Mouse (Mus musculus) kidney, adult 9 months (tissue): ENCODE measurements around the gene Zfp46.

Experiments
- DNase-seq: peaks from one replicate; pipeline ENCODE4 v3.0.0; 2022

Gene Zfp46

DNA sequence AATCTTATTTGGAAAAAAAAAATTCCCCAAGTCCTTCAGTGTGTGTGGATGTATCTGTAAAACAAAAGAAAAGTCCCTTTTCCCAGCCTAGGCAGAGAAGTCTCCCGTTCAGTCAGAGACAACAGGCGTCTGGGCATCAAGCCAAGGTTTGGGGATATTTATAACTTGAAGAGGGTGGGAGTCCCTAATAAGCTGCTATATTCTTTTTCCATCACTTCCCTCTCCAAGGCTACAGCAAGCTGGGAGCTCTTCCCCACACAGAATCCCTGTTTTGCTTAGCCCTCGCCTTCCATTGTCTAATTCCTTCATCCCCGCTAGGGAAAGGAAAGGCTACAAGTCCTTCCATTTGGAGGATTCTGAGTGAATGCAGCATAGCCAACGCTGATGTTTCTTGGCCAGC is at the start of gene Zfp46:
Gene Zfp46 (plus strand): TSS at position 229 of the 400 bp plus-strand sequence.
- peak; percentile 75 for DNase-seq

- no peak for DNase-seq
These were observed 45.8 kb upstream of the Zfp46 start for GRCm38 (mm10) chr4:136238669-136239068.

DNA sequence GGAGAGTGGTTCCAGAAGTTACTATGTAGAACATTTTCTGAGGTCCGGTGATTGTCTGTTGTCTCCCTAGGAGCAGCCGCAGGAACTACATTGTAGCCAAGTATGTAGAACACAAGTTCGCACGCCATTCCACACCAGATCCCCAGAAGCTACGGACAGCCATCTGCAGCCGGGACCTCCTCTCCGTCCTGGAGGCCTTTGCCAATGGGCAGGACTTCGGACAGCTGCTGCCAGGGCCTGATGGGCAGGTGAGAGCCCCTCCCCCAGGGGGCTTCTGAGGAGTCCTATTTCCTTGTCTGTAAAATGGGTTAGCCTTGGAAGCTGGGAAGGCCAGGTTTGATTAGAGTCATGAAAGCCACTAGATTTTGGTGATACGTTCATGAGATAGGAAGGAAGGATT is 45.4 kb upstream of the Zfp46 start:
- no peak for DNase-seq

GRCm38 (mm10) chr4:136239622-136240021 is 44.9 kb upstream of the Zfp46 start:
- peak; percentile 87 for DNase-seq

DNA sequence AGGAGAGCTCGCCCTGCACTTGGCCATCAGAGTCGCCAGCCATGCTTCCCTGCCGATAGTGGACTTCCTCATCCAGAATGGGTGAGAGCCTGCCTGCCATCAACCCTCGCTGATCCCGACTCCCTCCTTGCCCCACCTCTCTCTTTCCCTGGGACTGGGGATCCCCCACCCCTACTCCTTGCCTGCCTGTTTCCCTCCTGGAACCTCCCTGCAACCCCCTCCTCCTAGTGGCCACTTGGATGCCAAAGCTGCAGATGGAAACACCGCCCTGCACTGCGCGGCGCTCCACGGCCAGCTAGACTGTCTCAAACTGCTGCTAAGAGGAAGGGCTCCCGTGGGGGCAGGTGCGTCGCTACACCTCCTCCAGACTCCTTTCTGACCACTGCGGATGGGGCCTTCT is 44.4 kb upstream of the Zfp46 start:
- DNase-seq, result no peak

DNA sequence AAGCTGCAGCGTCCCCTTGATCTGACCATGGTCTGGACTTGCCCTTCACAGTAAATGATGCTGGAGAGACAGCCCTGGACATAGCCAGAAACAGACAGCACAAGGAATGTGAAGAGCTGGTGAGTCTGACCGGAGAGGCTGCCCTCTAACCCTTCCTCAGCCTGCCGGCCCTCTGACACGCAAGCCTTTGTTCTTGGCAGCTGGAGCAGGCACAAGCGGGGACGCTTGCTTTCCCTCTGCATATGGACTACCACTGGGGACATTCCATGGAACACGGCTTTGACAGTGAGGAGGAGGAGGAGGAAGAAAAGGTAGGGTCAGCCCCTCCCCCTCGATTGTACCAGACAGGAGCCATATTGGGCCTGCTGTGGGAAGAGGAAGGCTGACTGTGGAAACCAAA is 43.5 kb upstream of the Zfp46 start:
- DNase-seq, result no peak

GRCm38 (mm10) chr4:136242065-136242703 is 42.3 kb upstream of the Zfp46 start:
- DNase-seq, result peak; percentile 44

DNA sequence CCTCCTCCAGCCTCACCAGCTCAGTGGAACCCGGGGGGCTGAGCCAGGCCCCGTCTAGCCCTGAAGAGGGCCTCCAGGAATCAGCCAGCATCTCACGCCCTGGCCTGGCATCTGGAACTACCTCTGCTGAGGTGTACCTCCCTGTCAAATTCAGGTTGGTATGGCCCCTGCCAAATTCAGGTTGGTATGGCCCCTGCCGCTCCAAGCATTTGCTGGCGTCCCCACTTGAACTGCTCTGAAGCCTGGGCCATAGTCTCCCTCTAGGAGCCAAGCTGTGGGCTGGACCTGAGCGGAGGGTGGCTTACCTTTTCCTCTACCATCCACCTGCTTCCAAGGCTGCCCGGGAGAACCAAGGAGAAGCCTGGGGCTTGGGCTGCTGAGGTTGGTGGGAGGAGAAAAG is 41.8 kb upstream of the Zfp46 start:
- no peak for DNase-seq

GRCm38 (mm10) chr4:136244208-136244607 is 40.3 kb upstream of the Zfp46 start:
- DNase-seq, result no peak

DNA sequence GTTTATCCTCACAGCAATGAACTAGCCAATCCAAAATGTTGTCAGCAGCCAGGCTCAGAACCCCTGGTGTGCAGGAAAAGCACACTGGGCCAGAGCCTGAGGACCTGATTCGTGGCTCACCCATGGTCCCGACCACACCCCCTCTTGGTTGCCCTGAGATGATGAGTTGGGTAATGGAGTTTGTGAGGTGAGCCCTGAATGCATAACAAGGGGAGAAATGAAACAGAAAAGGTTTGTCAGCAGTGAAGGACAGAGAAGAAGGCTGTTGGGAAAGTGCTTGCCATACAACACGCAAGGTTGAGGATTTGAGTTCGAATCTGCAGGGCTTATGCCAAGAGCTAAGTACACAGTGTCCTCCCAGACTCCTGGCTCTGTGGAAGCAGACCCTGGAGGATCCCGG is 38.8 kb upstream of the Zfp46 start:
- no peak for DNase-seq

DNA sequence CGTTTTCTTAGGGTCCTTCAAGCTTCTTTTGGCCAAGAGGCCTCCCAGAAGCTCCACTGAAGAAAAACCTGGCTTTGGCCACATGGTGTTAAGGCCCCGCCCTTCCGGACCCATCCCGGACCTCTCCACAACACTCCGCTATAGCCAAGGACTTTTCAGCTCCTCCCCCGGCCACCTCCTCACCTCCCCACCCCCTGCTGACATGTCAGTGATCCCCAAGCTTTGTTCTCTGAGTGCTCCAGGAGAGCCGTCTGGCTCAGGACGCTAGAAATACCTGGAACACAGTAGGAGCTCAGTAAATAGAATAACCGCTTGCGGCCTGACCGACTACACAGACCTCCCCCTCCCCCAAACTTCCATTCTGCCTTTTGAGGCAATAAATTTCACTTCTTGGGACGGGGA is 37.9 kb upstream of the Zfp46 start:
- DNase-seq, result peak; percentile 30

DNA sequence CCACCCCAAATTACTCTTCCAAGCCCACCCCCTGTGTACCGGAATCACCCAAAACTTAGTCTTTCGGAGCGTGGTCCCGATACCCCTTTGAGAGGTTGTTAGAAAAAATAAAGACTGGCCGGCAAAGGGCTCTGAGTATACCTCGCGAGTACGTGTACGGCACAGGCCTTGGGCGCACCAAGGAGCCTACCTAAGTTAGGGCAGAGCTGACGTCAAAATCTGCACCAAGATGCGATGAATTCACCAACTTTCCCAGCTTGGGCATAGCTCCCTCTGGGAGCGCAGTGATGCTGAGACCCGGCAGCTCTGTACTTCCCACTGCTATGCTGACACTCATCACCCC is 37.1 kb upstream of the Zfp46 start:
- no peak for DNase-seq

GRCm38 (mm10) chr4:136247729-136248463 is 36.6 kb upstream of the Zfp46 start, which contains the start of gene Tcea3:
Gene Tcea3 (plus strand): TSS chr4:136247729.
- peak; percentile 80 for DNase-seq

GRCm38 (mm10) chr4:136248464-136249331 is 35.8 kb upstream of the Zfp46 start:
- peak; percentile 86 for DNase-seq

DNA sequence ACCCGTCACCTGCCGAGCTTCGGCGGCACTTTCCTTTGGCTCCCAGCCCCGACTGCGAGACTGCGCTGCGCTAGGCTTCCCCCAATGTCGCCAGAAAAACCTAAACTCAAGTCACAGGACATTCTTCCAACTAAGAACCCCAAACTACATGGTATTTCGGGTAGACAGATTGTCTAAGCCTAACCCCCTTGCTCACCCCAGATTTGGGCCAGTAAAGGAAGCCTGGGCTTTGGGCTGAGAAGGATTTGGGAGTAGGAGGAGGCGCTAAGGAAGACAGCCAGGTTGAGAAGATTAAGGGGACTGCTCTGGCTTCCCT is 35.2 kb upstream of the Zfp46 start:
- no peak for DNase-seq

GRCm38 (mm10) chr4:136249780-136250179 is 34.7 kb upstream of the Zfp46 start:
- DNase-seq, result peak; percentile 82

DNA sequence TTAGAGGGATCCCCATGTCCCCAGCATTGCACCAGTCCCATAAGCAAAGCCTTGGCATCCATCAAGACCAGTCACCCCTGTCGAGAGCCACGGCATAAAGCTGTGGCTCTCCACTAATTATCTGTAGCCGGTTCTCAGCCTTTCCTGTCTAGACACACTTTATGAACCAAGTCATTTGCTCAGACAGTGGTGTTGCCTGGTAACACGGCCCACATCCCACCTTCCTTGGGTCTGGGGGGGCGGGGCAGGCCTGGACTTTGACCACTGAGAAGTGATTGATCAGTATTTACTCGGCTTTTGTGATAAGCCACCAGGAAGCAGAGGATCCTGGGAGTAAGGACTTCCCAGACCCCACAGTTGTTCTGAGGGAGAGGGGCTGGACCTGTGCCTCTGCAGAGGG is 28.6 kb upstream of the Zfp46 start:
- DNase-seq, result no peak

DNA sequence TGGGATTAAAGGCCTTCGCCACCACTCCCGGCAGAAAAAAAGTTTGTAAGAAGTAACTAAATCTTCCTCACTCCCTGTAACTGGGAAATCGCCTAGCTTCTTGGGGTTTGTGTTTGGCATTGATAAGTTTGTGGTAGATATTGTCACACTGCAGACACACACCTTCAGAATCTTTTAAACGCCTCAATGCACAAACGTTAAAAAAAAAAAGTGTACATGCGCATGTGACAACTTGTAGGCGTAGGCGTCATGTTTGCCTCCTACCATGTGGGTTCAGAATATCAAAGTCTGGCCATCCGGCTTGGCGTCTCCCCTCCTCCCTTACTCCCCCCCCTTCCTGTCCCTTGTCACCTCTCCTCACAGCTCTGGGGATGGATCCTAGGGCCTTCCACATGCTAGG is 27.8 kb upstream of the Zfp46 start:
- no peak for DNase-seq

DNA sequence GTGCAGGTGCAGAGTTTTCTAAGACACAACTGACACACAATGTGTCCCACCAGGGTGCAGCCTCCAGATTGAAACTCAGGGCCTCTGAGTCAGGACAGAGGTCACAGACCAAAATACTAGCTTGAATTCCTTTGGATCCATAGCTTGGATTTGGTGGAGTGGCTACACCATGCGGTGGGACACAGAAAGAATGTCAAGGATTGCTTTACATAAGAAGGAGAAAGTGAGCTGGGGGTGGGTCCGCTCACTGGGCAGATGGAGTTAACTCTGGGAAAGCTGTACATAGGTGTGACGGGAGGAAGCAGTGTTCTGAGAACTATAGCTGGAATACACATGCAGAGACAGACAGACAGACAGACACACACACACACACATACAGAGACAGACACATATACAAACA is 24.6 kb upstream of the Zfp46 start:
- no peak for DNase-seq

- peak; percentile 84 for DNase-seq
These were observed 23.8 kb upstream of the Zfp46 start for GRCm38 (mm10) chr4:136260491-136261180.

- peak; percentile 79 for DNase-seq
These were observed 22.6 kb upstream of the Zfp46 start for GRCm38 (mm10) chr4:136261912-136262311.

- DNase-seq, result no peak
These were observed 20.9 kb upstream of the Zfp46 start for GRCm38 (mm10) chr4:136263555-136263954.

- DNase-seq, result no peak
These were observed 17.7 kb upstream of the Zfp46 start for GRCm38 (mm10) chr4:136266716-136267343.
